Mouse (Mus musculus) liver, embryonic 14.5 days (tissue): ENCODE data around the gene Trim69.

Source experiments
- CTCF ChIP-seq: IDR thresholded peaks from 2 replicates; pipeline ENCODE4 v1.5.1; 2016; ENCODE audit warnings: antibody characterized with exemption, low read depth, control low read depth
- EP300 ChIP-seq: IDR thresholded peaks from 2 replicates; pipeline ENCODE4 v1.6.1; 2016; ENCODE audit warnings: antibody characterized with exemption, low read depth

GRCm38 (mm10) chr2:122140815-122141214 is 19.7 kb upstream of the Trim69 start:
- TF ChIP-seq CTCF: no peak
- TF ChIP-seq EP300: no peak
